Mouse (Mus musculus): ENCODE measurements around the gene Casd1. TPM values are rescaled to one million over a fixed set of nuclear protein-coding genes. Genes with fewer than 3 reads are reported as not detected.

The Casd1 gene
- polyA plus RNA-seq, 1 experiment from 2014 or later = 51.6 TPM

DNA sequence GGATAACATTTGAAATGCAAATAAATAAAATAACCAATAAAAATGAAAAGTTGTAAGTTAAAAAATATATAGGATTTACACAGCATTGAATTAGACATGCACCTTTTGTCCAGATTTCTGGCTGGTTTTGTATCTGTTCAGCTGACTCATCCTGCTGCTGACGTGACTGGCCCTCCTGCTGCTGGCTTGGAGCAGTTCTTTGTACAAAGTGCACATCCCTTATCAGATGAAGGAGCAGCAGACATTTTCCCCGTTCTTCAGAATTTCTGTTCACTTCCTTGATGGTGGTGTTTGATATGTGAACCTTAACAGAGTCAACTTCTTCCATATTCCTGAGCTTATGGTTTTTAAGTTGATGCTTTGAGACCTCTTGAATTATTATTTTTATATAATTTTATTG, 62.9 kb downstream of the Casd1 start:
- WGBS = 78% methylated on average over 2 of the region's 2 CpGs

DNA sequence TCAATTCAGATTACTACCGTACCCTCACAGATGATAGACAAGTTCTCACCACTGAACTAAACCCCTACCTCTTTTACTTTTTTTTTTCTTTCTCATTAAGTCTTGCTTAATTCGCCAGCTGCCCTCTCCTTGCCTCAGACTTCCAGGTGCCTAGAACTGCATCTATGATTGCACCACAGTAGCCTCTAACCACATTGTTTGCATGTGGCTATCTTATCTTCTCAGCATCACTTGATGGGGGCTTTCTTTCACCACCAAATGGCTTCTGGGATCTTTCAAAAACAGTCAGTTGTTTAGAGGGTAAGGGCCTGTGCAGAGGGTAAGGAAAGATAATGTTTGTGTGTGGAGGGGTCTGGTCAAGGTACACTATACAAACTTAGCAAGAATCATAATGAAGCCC, 63.7 kb downstream of the Casd1 start:
- WGBS = 57% methylated on average over 2 of the region's 2 CpGs
- H3K36me3 ChIP-seq = no peaks in the 10 kb centered on the region
- no peak overlapping the region for H3K27ac ChIP-seq
- H3K27me3 ChIP-seq = no peaks in the 10 kb centered on the region
- H3K4me1 ChIP-seq (replicated peaks) = no peaks in the 10 kb centered on the region
- H3K4me2 ChIP-seq = no peak overlapping the region
- no peak overlapping the region for H3K9ac ChIP-seq (replicated peaks)
- no peaks in the 10 kb centered on the region for H3K9me3 ChIP-seq
- no peak overlapping the region for H3K4me3 ChIP-seq (replicated peaks)
- ATAC-seq (ENCODE audit: insufficient number of reproducible peaks, insufficient read depth, low FRiP score, low TSS enrichment, low read depth) = no peak

More for the DNA sequence above, 62.9 kb downstream of the Casd1 start:
- Histone ChIP-seq H3K4me1 (replicated peaks) (no peaks in the 10 kb centered on the region), H3K9me3 (no peaks in the 10 kb centered on the region), H3K36me3 (no peaks in the 10 kb centered on the region), H3K4me2 (no peak overlapping the region), H3K27me3 (no peaks in the 10 kb centered on the region), H3K9ac (replicated peaks) (no peak overlapping the region), H3K27ac (no peak overlapping the region), H3K4me3 (replicated peaks) (no peak overlapping the region)
- no peak for ATAC-seq (ENCODE audit: insufficient number of reproducible peaks, insufficient read depth, low FRiP score, low TSS enrichment, low read depth)

DNA sequence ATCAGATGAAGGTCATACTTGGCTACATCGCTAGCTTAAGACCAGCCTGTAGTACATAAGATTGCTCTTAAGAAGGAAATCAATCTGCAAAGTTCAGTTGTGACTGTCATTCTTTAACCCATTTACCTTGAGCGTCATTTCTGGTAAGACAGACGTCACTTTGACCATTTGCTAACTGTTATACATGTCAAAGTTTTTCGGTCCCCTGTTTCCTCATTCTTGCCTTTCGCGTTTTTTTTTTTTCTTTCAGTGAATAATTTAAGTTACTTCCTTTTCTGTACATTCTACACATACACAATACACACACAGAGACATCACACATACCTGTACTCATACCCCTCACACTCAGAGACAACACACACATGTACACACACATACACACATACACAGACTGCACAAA, 64.5 kb downstream of the Casd1 start:
- WGBS = 90% methylated on average over 6 of the region's 6 CpGs
- Histone ChIP-seq H3K4me3 (replicated peaks) (no peak overlapping the region), H3K27ac (no peak overlapping the region), H3K4me2 (no peak overlapping the region), H3K27me3 (no peaks in the 10 kb centered on the region), H3K9ac (replicated peaks) (no peak overlapping the region), H3K9me3 (no peaks in the 10 kb centered on the region), H3K4me1 (replicated peaks) (no peaks in the 10 kb centered on the region), H3K36me3 (no peaks in the 10 kb centered on the region)
- no peak for ATAC-seq (ENCODE audit: insufficient number of reproducible peaks, insufficient read depth, low FRiP score, low TSS enrichment, low read depth)

DNA sequence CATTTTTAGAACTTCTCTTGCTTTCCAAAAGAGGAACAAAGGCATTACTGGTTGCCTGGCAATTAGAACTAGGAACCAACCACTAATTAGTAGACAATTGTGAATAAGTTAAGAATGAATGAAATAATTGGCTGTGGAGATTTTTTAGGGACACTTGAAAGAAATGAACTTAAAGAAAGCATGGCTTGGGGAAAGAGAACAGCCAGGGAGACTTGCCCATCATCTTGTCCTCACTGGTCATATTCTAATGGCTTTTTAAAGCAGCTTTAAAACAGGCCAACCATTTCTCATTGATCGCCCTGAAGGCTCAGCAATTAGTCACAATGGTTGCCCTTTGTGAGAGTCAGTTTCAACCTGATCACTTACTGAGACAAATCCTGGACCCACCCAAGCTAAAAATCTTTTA, 76.7 kb downstream of the Casd1 start:
- Histone ChIP-seq H3K4me1 (replicated peaks) (0 out of 2 replicates have a peak, but pooled peaks cover 4% of the 10 kb centered on the region), H3K27ac (no peak overlapping the region), H3K27me3 (no peaks in the 10 kb centered on the region), H3K4me2 (no peak overlapping the region), H3K9me3 (no peaks in the 10 kb centered on the region), H3K9ac (replicated peaks) (no peak overlapping the region), H3K4me3 (replicated peaks) (no peak overlapping the region), H3K36me3 (peaks cover 6% of the 10 kb centered on the region; the same call in 1 of the 2 replicates)
- ATAC-seq (ENCODE audit: insufficient number of reproducible peaks, insufficient read depth, low FRiP score, low TSS enrichment, low read depth) = no peak
- WGBS = 61% methylated on average over 1 of the region's 1 CpGs

DNA sequence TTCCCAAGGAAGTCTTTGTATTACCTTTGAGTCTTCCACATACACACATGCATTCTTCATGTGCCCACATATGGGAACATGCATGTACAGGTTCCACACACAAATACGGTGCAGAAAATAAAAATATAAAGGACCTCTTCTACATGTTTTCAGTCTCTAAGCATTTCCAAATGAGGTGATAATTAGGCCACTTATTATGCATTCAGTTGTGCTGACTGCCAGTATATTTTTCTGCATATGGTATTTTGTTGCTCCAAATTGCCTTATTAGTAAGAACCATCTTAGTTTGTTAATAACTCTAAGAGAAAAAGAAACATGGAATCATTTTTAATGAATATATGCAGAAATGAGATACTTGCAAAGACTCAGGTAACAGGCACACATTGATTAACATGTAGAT, 79.3 kb downstream of the Casd1 start:
- ATAC-seq (ENCODE audit: insufficient number of reproducible peaks, insufficient read depth, low FRiP score, low TSS enrichment, low read depth) = no peak
- H3K27me3 ChIP-seq = no peaks in the 10 kb centered on the region
- H3K27ac ChIP-seq = no peak overlapping the region
- peaks cover 7% of the 10 kb centered on the region for H3K4me1 ChIP-seq (replicated peaks)
- no peak overlapping the region for H3K4me3 ChIP-seq (replicated peaks)
- H3K9me3 ChIP-seq = no peaks in the 10 kb centered on the region
- H3K4me2 ChIP-seq = no peak overlapping the region
- peaks cover 6% of the 10 kb centered on the region; the same call in 1 of the 2 replicates for H3K36me3 ChIP-seq
- H3K9ac ChIP-seq (replicated peaks) = no peak overlapping the region
- 74% methylated on average over 1 of the region's 1 CpGs for WGBS

DNA sequence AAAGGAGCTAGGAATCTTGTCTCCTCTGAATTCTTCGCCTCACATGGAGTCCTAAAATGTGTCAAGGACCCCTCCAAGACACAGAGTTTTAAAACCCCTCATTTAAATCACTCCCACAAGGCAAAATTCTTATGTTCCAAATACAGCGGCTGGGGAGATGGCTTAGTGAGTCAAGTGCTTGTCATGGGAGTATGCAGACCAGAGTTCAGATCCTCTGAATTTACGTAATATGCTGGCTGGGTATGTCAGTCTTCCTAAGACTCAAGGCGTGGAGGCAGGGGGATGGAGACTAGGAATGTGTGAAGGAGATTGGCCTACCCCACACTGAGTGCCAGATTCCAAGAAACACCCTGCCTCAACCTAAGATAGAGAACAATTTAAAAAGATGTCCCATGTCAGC, 79.9 kb downstream of the Casd1 start:
- H3K27me3 ChIP-seq = no peaks in the 10 kb centered on the region
- no peak overlapping the region for H3K4me2 ChIP-seq
- no peak overlapping the region for H3K4me3 ChIP-seq (replicated peaks)
- peaks cover 6% of the 10 kb centered on the region; the same call in 1 of the 2 replicates for H3K36me3 ChIP-seq
- H3K27ac ChIP-seq = no peak overlapping the region
- no peak overlapping the region for H3K9ac ChIP-seq (replicated peaks)
- H3K9me3 ChIP-seq = no peaks in the 10 kb centered on the region
- ATAC-seq (ENCODE audit: insufficient number of reproducible peaks, insufficient read depth, low FRiP score, low TSS enrichment, low read depth) = no peak
- WGBS = 92% methylated on average over 4 of the region's 4 CpGs
- H3K4me1 ChIP-seq (replicated peaks) = peaks cover 9% of the 10 kb centered on the region

DNA sequence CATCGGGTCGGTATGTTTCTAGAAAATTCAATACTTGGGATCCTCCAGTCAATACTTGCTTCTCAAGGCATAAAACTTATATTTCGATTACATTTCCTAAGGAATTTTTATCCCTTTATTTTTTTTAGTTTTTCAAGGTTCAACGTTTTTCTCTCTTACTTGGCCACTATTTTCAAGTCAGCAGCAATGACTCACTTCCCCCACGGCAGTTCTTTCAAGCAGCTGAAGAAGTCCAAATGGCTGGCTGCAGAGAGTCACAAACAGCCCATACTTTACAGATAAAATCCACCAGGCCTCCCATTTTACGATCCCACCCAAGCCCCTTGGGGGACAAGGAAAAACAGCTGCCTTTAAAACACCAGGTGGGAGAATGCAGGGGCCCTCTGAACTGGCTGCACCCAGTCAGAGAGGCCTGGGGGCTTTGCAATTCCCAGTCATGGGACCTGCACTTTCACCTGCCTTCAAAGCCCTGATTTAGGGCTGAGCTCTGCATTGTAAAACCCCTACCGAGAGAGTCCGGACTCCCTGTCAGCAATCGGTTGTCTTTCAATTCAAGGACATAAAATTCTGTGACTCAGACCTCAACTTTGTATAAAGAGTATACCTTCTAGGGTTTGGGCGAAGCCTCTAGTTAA, 84.2 kb downstream of the Casd1 start:
- H3K9ac ChIP-seq (replicated peaks) = no peak overlapping the region
- H3K4me3 ChIP-seq (replicated peaks) = no peak overlapping the region
- peaks cover 6% of the 10 kb centered on the region; the same call in 1 of the 2 replicates for H3K36me3 ChIP-seq
- ATAC-seq (ENCODE audit: insufficient number of reproducible peaks, insufficient read depth, low FRiP score, low TSS enrichment, low read depth) = no peak
- peaks cover 6% of the 10 kb centered on the region for H3K4me1 ChIP-seq (replicated peaks)
- no peak overlapping the region for H3K4me2 ChIP-seq
- no peaks in the 10 kb centered on the region for H3K27me3 ChIP-seq
- H3K27ac ChIP-seq = peak overlapping the region; percentile 72
- H3K9me3 ChIP-seq = no peaks in the 10 kb centered on the region
- 29% methylated on average over 10 of the region's 10 CpGs for WGBS

DNA sequence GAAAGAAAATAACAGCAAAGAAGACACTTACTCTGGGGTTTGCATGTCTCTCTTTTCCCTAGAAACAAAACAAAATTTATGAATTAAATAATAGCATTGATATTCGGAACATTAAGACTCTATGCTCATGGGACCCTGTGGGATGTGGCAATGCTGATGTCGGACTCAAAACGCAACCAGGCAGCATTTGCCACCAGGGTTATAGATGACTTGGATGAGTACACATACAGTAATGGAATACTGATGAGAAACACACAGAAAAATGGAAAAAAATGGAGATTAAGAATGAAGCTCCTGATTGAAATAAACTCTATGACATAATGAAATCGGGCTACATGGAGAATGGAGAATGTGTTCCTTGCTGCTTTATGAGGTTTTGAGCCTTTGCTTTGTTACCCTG, 89.8 kb downstream of the Casd1 start:
- WGBS = 91% methylated on average over 4 of the region's 4 CpGs
- Histone ChIP-seq H3K4me2 (no peak overlapping the region), H3K9me3 (no peaks in the 10 kb centered on the region), H3K27me3 (no peaks in the 10 kb centered on the region), H3K27ac (no peak overlapping the region), H3K4me3 (replicated peaks) (no peak overlapping the region), H3K4me1 (replicated peaks) (0 out of 2 replicates have a peak, but pooled peaks cover 3% of the 10 kb centered on the region), H3K36me3 (peaks cover 5% of the 10 kb centered on the region; the same call in 1 of the 2 replicates), H3K9ac (replicated peaks) (no peak overlapping the region)
- no peak for ATAC-seq (ENCODE audit: insufficient number of reproducible peaks, insufficient read depth, low FRiP score, low TSS enrichment, low read depth)

Other genes with a start within 250 kb of the Casd1 start
- 448 and 471 TPM in 2 replicates for gene Col1a2, start 96.0 kb upstream of the Casd1 start, polyA plus RNA-seq (2016; fragmentation: Nextera tagmentation; extraction: Ambion mirVana)
- 57.5 TPM in 2 replicates for gene Sgce, start 146.4 kb downstream of the Casd1 start, polyA plus RNA-seq (2016; fragmentation: Nextera tagmentation; extraction: Ambion mirVana)
- 9.1 and 11.4 TPM in 2 replicates for gene Peg10, start 146.5 kb downstream of the Casd1 start, polyA plus RNA-seq (2016; fragmentation: Nextera tagmentation; extraction: Ambion mirVana)

All from limb, embryonic 12.5 days (tissue).